Mouse (Mus musculus) liver (tissue): ENCODE measurements at regions not wholly inside any gene's neighbourhood (a gene's known extent, or its start where the extent isn't known, plus 50 kb on each side); places are given as distances from the start of the nearest gene placed in this dataset.
"Not testable (repeated sequence)": the region's sequence is repeated elsewhere in the genome, so short reads cannot be mapped to it uniquely, and the experiment has no call there.

Experiments used
- DNase-seq: peaks from one replicate; pipeline ENCODE4 v3.0.0-alpha.2; 2020; ENCODE audit warnings: mixed read lengths

DNA sequence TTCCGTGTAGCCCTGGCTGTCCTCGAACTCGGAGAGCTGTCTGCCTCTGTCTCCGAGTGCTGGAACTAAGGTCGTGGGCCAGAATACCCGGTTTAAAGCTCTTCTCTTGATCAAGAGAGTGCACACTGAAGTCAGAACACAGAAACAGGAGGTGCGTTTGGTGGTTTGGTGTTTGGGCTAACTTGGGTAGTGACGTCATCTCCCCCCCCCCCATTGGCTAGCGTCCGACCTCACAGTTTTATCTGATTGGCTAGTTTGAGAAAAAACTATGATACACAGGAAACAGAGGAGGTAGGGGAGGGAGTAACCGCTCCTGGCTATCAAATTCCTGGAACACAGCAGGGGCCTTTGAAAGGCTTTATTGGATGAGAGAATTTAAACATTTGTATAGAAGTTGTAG, 60.2 kb upstream of the Pim1 start:
- no peak for DNase-seq

DNA sequence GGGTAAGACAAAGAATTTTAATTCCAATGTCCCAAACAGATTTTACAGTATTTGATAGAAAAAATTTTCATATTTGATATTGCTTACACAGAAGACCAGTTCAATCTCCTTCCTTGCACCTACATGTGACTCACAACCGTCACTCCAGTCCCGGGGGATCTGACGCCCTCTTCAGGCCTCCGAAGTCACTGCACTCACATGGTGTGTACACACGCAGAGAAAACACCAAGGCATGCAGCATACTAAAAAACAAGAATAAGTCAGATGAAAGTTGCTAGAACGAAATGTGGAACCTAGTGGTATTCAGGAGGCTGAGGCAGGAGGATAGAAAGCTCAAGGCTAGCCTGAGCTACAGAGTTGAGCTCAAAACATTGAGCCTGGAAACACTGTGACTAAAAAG, 59.7 kb upstream of the Pim1 start:
- no peak for DNase-seq

DNA sequence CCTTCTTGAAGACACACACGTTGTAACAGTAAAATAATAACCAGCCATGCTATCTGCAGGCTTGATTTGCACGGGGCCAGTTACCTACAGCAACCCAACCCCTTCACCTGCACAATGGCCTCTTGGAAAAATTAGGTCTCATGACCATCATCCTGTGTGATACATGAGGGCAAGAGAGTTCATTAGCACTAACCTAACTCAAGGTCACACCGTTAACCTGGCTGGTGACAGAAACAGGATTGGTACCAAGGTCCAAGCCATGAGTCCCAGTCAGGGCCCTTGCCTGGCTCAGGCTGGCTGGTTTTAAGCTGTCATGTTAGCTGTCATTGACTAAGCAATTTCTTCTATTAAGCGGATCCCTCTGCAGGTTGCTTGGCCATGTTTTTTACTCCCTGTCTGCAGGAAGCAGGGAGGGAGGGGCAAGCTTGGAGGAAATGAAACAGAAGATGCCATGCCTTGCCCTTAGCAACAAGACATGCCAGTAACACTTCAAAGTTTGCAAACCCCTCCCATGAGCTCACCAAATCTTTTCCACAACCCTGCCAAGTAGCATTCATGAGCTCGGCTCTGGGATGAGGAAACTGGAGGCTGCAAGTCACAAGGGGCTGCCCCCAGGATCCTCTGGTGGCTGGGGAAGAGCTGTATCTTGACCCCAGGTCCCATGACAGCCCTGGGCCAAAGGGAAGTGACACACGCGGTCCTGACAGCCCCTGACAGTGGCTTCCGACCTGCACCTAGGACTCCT, 58.8 kb upstream of the Pim1 start:
- no peak for DNase-seq

DNA sequence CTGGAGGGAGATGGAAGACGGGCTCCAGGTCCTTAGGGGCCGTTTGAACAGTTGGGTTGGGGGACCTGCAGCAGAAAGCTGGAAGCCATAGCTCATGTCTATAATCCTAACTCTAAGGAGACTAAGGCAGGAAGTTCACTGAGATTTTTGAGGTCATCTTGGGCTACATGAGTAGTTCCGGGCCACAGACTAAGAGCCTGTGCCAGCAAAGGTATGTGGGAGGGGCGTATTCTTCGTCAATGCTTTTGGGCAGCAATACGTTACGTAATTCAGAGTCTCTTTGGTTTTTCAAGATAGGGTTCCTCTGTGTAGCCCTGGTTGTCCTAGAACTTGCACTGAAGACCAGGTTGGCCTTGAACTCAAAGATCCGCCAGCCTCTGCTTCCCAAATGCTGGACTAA, 57.9 kb upstream of the Pim1 start:
- DNase-seq, result no peak

DNA sequence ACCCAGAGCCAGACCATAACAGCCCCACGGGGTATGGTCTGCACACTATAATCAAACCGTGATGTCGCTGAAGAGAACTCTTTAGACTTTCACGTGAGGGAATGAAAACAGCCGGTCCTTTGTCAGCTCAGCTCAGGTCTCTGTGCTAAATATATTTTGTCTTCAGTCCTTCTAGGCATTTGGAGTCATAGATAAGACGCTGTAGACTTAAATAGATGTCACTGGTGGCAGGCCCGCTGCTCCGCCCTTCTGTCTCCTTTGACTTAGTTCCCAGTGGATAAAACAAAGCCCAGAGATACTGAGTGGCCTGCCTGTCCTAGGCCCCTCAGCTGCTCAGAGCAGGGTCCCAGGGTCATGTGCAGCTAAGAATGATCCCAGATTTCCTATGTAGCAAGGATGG, 57.2 kb upstream of the Pim1 start:
- peak; percentile 85 for DNase-seq

DNA sequence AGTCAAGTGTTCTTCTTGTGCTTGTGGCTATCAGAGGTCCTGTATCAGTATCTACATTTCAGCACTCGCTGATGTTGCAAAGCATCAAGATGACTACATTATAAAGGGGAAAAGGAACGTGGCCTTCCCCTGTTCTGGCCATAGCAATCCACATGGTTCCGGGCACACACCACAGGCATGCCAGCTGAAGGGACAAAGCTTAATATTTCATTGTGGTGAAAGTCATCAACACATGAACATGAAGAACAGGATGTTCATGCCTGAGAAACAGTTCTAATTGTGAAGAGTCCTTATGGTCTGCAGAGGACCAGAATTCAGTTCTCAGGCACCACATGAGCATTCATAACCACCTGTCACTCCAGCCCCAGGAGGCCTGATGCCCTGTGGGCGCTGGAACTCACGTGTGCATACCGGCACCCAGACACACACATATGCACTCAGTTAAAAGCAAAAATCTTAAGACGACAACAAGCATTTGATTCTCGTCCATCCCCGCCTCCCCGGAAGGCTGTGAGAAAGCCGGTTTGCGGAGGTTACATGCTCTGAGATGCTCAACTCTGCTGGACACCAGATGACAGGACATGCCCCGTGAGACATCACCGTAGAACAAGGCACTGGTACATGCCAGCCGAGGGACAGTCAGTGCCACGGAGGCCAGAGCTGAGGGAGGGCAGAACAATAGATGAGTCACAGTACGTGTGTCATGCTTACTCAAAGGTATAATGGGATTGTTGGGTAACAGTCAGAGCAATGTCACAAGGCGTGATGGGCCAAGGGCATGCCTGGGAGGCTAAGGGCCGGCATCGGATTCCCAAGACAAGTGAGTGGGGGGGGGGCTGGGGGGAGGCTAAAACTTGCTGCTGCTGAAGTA, 56.2 kb upstream of the Pim1 start:
- DNase-seq, result no peak

DNA sequence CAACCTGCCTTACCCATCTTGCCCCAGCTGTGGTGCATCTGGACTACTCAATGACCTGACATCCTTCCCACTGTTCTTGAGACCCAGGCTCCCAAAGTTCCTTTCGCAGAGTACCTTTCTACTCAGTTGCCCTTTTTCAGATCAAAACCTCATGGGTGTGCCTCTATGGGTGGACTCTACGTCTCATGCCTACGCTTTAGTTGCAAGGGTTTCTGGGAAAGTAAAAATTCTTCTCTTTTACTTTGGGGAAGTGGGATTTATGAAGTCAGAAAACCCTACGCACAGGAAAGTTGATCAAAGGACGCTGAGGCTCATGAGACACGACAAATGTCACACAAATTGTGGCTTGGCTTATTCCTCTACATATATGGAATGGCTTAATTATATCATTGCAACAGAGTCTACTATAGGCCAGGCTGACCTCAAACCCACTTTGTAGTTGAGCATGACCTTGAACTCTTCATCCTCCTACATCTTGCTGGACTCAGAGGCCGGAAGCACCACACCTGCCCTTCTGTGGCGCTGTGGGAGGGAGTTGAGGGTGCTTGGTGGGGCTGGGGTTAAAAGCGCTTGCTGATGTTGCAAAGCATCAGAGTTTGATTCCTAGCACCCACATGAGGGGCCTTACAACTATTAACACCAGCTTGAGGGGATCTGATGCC, 55.1 kb upstream of the Pim1 start:
- DNase-seq, result no peak

DNA sequence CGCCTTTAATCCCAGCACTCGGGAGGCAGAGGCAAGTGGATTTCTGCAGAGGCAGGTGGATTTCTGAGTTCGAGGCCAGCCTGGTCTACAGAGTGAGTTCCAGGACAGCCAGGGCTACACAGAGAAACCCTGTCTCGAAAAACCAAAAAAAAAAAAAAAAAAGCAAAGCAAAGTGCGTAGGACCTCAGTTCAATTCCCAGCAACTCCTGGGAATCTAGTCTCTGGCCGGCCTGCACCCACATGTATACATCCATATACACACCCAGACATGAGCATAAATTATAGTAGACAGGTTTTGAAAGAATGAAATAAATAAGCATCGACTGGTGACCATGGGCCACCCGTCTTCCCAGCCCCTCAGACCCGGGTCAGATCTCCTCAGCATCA, 54.1 kb upstream of the Pim1 start:
- not testable (repeated sequence) for DNase-seq

DNA sequence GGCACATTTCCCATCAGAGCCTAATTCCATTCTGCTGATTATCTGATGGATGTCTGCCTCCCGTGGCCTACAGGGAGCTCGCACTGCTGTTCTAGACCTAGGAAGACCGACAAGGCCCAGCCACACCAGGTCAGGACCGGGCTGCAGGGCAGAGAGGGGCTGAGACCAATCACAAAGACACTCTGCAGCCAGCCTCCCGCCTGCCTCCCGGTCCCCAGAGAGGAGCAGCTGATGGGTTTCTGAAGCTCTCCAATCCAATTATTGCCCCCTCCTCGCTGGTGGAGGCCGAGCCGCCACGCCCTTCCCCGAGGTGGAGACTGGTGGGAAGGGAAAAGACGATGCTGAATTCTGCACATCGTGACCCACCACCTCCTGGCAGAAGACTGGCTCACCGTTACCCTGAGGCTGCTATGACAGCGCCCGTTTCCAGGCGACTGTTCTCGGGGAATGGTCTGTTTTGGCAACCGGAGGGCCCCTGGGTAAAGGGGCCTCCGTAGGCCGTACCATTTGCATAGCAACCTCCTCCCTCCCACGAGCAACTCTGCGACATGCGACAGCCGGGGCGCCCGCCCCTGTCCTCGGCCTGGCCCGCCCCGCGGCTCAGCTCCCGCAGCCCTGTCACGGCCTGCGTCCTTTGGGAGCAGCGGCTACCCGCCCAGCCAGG, 53.5 kb upstream of the Pim1 start:
- peak; percentile 90 for DNase-seq

DNA sequence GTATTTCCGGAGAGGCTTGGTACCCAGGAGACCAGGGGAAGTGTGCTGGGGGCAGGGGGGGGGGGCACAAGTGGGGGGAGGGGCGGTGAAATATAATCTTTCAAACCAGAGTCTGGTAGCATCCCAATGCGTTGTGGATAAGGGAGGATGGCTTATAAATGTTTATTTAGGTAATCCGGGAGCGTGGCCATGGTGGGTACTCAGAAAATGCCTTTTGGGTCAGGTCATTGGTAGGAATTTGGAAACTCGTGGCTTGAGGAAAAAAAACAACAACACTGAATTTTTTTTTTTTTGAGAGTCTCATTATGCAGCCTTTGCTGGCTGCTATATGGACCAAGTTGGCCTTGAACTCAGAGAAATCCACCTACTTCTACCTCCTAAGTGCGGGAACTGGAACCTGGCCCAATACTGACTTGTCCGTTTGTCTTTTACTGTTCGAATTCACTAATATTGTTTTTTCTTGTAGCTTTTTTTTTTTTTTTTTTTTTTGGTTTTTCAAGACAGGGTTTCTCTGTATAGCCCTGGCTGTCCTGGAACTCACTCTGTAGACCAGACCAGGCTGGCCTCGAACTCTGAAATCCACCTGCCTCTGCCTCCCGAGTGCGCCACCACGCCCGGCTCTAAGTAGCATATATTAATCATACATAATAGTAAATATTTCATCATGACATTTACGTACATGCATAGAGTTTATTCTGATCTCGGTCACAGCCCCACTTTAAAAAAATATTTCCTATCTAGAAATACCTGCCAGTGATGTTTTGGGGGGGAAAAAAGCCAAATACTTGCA, 52.8 kb upstream of the Pim1 start:
- DNase-seq, result no peak

DNA sequence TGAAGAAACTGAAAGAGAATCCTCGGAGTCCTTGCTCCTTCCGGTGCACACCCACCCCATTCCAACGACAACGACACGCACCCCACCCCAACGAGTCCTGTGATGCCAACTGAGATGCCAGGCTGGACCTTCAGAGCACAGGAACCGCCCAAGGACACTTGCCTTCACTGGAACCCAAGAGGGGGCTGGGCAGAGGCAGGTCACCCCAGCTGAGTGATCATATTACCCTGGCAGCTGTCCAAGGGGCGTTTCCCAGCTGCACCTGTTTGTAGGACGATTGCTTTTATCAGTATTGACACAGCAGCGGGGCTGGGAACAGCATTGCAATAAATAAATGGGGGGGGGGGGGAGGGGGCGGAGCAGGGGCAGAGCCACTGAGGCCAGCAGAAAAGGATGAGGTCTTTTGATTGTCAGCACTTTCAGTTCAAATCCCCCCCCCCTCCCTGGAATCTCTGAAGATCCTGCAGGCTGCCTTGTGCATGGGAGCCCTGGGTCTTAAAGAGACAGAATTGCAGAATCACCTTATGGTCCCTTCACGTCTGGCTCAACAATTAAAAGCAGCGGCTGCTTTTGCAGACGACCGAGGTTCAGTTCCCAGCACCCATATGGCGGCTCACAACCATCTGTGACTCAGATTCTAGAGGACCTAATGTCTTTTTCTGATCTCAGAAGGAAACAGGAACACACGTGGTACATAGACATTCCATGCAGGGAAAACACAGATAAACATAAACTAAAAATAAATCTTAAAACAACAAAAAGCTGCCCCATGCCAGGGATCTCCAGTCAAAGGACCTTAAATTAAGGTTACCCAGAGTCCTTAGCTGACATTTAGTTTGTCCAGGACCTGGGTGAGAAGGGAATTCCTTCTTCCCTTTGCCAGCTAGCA, 52.0 kb upstream of the Pim1 start:
- DNase-seq, result peak; percentile 98

DNA sequence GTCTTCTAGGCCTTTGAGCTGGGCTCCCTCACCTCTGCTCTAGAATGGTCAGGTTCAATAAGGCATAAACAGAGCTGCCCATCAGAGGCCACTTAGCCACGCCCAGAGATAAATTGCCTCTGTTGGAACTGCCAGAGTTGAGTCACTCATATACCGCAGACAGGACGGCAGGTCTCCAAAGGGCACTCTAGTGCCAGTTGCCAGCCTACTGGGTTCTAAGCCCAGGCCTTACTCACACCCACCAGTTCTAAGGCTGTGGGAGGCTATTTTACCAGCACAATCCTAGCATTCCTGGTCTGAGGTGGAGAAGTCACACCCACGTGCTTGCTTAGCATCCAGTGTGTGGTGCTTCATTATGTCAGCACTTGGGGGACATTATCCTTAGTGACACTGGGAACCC, 50.6 kb upstream of the Pim1 start:
- DNase-seq, result peak; percentile 84

DNA sequence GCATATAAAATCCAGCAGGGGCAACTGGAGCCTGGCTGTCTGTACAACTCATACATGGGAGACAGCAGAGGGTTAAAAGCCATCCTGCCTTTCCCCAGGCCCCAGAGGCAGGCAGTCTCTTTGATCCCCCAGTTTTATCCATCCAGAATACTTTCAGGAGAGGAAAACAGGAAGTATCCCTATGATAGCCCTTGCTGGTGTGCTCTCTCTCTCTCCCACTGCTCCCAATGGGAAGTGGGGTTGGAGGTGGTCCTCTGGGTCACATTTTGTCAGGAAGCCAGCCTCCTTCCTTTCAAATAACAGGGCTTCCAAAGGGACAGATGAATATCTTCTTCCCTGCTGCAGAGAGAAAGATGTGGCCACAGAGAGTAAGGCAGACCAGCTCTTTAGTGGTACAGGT, 50.1 kb upstream of the Pim1 start:
- DNase-seq, result no peak
